Mouse (Mus musculus) embryonic fibroblast, embryonic 13.5 days (primary cell): Measurements from ENCODE around the gene Thegl.

Source experiments
- CTCF ChIP-seq: IDR thresholded peaks from 2 replicates; pipeline ENCODE4 v1.5.1; 2011; ENCODE audit warnings: mild to moderate bottlenecking, control low read depth, low read length, moderate library complexity, borderline replicate concordance; ENCODE audit not compliant: insufficient read depth
- POLR2A ChIP-seq: IDR thresholded peaks from 2 replicates; pipeline ENCODE4 v1.6.1; 2011; ENCODE audit warnings: low read depth, mild to moderate bottlenecking, control low read depth, low read length, moderate library complexity

DNA sequence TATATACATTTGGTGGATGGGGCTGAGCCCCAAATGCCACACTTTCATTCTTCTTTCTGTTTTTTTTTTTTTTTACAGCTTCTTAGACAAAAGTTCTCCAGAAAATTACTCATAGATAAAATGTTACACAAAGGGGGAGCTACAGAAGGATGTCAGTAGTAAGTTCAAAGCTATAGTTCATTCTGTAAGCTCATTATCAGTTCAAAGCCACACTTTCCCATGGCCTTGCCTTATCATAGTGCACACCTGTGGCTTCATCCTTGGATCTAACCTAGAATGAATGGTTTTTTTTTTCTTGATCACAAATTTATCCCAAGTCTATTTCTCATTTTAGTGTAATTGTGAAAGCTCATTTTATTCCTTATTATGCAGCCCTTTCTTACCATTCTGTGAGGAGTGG lies 23.6 kb downstream of the Thegl start:
- TF ChIP-seq CTCF, result no peak
- no peak for TF ChIP-seq POLR2A
